Comparison of ENCODE assay signal across 9 mouse cellular contexts in the genomic region with DNA sequence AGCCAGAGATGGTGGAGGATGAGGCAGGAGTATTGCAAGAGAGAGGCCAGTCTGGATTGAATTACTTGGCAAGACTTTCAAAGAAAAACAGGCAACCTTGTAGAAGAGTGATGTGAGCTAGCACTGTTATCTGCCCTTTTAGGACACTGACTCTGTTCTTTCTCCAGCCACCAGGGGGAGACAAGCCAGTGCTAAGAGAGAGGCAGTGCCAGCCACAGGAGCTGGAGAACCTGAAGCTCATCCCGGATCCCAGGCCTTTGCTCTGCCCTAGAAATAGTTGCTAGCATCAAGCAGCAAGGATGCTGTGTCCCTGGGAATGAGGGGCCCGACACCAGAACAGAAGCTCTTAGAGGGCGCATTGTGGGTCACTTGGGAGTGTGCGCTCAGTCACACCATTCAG. TPM values are rescaled to one million over a fixed set of nuclear protein-coding genes. Genes with fewer than 3 reads are reported as not detected.
DNase-seq lines count a peak whose midpoint lies in the region; ATAC-seq and TF ChIP-seq lines count a peak whose summit lies in the region.
"Had no signal": no experiment of that assay in that cellular context is flagged by ENCODE, and none has a peak within 500 bp of the region (broad histone marks: within the 10 kb centered on the region; RNA-seq: fewer than 3 reads in every experiment).

No protein-coding gene starts in this region.

- ATAC-seq in intestine, embryonic 14.5 days (replicated peaks; ENCODE audit: low FRiP score, low TSS enrichment, low read depth) = peak; percentile 71; the same call in 1 of the 2 replicates
- ATAC-seq in midbrain, embryonic 14.5 days (ENCODE audit: low FRiP score, low TSS enrichment) = peak; percentile 48; the same call in 1 of the 2 replicates

- H3K9me3 ChIP-seq in intestine, embryonic 14.5 days (ENCODE audit: control insufficient read depth, low read length) = no peaks in the 10 kb centered on the region
- no peaks in the 10 kb centered on the region for H3K9me3 ChIP-seq in midbrain, embryonic 14.5 days (ENCODE audit: control insufficient read depth, low read length)
- H3K9me3 ChIP-seq: megakaryocyte, embryonic 14.5 days had no signal

- H3K9ac ChIP-seq in intestine, embryonic 14.5 days (ENCODE audit: low read length) = no peak overlapping the region
- no peak overlapping the region for H3K9ac ChIP-seq in midbrain, embryonic 14.5 days (replicated peaks; ENCODE audit: low read length)

- H3K27me3 ChIP-seq in cerebellum, adult 2 months (ENCODE audit: control insufficient read depth, insufficient read depth, low read length) = no peaks in the 10 kb centered on the region
- no peaks in the 10 kb centered on the region for H3K27me3 ChIP-seq in intestine, embryonic 14.5 days (replicated peaks; ENCODE audit: control insufficient read depth, insufficient read depth, low read length)
- no peaks in the 10 kb centered on the region for H3K27me3 ChIP-seq in midbrain, embryonic 14.5 days (ENCODE audit: control insufficient read depth, insufficient read depth, low read length)
- H3K27me3 ChIP-seq: megakaryocyte, embryonic 14.5 days had no signal

- H3K4me3 ChIP-seq in cerebellum, adult 2 months (replicated peaks; ENCODE audit: insufficient read depth, low read depth, low read length) = no peak overlapping the region
- H3K4me3 ChIP-seq in intestine, embryonic 14.5 days (ENCODE audit: low read depth, low read length) = no peak overlapping the region
- H3K4me3 ChIP-seq in left cerebral cortex, adult 2 months = no peak overlapping the region
- H3K4me3 ChIP-seq in midbrain, embryonic 14.5 days (replicated peaks; ENCODE audit: low read depth, low read length) = no peak overlapping the region
- H3K4me3 ChIP-seq: megakaryocyte, embryonic 14.5 days had no signal

- TF ChIP-seq POLR2A in cerebellum, adult 2 months (IDR thresholded peaks at IDR 0.05; ENCODE audit: borderline replicate concordance, insufficient read depth, low read length) = no peak

- H3K27ac ChIP-seq in cerebellum, adult 2 months (ENCODE audit: insufficient read depth, low read length) = no peak overlapping the region
- H3K27ac ChIP-seq in intestine, embryonic 14.5 days (ENCODE audit: low read depth) = no peak overlapping the region
- H3K27ac ChIP-seq in left cerebral cortex, adult 2 months = no peak overlapping the region
- no peak overlapping the region for H3K27ac ChIP-seq in midbrain, embryonic 14.5 days (replicated peaks; ENCODE audit: low read depth, low read length)

- peak; percentile 92 for DNase-seq in heart, adult 11 months
- DNase-seq in heart, postnatal 25 days (ENCODE audit: low spot score) = no peak
- peak; percentile 71 to 78 for DNase-seq in cerebellum, adult 2 months
- DNase-seq in forelimb bud, embryonic 11.5 days (ENCODE audit: low read depth, low spot score) = peak; percentile 48
- DNase-seq in intestine, embryonic 14.5 days (ENCODE audit: low spot score) = peak; percentile 77
- DNase-seq in left cerebral cortex, adult 2 months (ENCODE audit: extremely low spot score in 1 of 2, low spot score in 2 of 2) = peak; percentile 67 to 75
- peak; percentile 91 for DNase-seq in midbrain, embryonic 14.5 days
- peak; percentile 9 to 55 for DNase-seq in spleen, adult 18-20 months

- no peaks in the 10 kb centered on the region; the same call in 1 of the 2 replicates for H3K4me1 ChIP-seq in cerebellum, adult 2 months (ENCODE audit: control insufficient read depth, insufficient read depth, low read length)
- no peaks in the 10 kb centered on the region for H3K4me1 ChIP-seq in intestine, embryonic 14.5 days (replicated peaks; ENCODE audit: control insufficient read depth, insufficient read depth, low read length)
- H3K4me1 ChIP-seq in midbrain, embryonic 14.5 days (ENCODE audit: control insufficient read depth, insufficient read depth, low read length) = no peaks in the 10 kb centered on the region
- H3K4me1 ChIP-seq: megakaryocyte, embryonic 14.5 days had no signal

- H3K4me2 ChIP-seq in intestine, embryonic 14.5 days (ENCODE audit: low read length) = no peak overlapping the region
- no peak overlapping the region for H3K4me2 ChIP-seq in midbrain, embryonic 14.5 days (ENCODE audit: low read length)

- peaks cover 47% of the 10 kb centered on the region for H3K36me3 ChIP-seq in intestine, embryonic 14.5 days (ENCODE audit: control insufficient read depth, insufficient read depth, low read length)
- peaks cover 52% of the 10 kb centered on the region for H3K36me3 ChIP-seq in midbrain, embryonic 14.5 days (ENCODE audit: control insufficient read depth, insufficient read depth, low read length)

- intact Hi-C loops in heart, postnatal 25 days (cut with DNase I) = loop anchor here (1.0 to 10.0 kb wide), 3 partner anchors 102 to 441 kb away; a partner anchor contains a TSS
- intact Hi-C loops in left cerebral cortex, adult 2 months (cut with DNase I) = loop anchor here (2.0 to 5.0 kb wide), 2 partner anchors 103 to 440 kb away; no protein-coding TSS in a partner anchor

- peak; percentile 83 for TF ChIP-seq CTCF in cerebellum, adult 2 months (IDR thresholded peaks at IDR 0.05; ENCODE audit: borderline replicate concordance, insufficient read depth, low read depth, low read length)
- peak; percentile 84 for TF ChIP-seq CTCF in left cerebral cortex, adult 2 months (IDR thresholded peaks at IDR 0.05)

- 64% methylated on average over 4 of the region's 4 CpGs for WGBS in cerebellum, adult 2 months
- 77% methylated on average over 4 of the region's 4 CpGs for WGBS in intestine, embryonic 14.5 days
- whole genome bisulfite sequencing in midbrain, embryonic 14.5 days = 76% methylated on average over 4 of the region's 4 CpGs

RNA-seq across cellular contexts. Expression of a gene that starts 25.0 kb away (rescaled TPM):
- 1 to 10 TPM; 7.2 TPM for total RNA-seq in heart, postnatal 25 days (2021)
- 93.5 and 95.1 TPM in 2 replicates for polyA plus RNA-seq in cerebellum, adult 2 months (2012; rRNA removed)
- polyA plus RNA-seq in intestine, embryonic 14.5 days (2014; fragmentation: Nextera tagmentation; extraction: Ambion mirVana) = 7.9 and 9.7 TPM in 2 replicates
- 10 to 100 TPM; 91.0 to 95.8 TPM for total RNA-seq in left cerebral cortex, adult 2 months (2021)
- 16.0 and 20.1 TPM in 2 replicates for polyA plus RNA-seq in midbrain, embryonic 14.5 days (2014; fragmentation: Nextera tagmentation; extraction: Ambion mirVana)

RNA-seq across cellular contexts. Expression of a gene that starts 25.5 kb away (rescaled TPM):
- 1 to 10 TPM; 3.2 TPM for total RNA-seq in heart, postnatal 25 days (2021)
- 23.9 and 24.5 TPM in 2 replicates for polyA plus RNA-seq in cerebellum, adult 2 months (2012; rRNA removed)
- polyA plus RNA-seq in intestine, embryonic 14.5 days (2014; fragmentation: Nextera tagmentation; extraction: Ambion mirVana) = 7.1 and 8.5 TPM in 2 replicates
- 10 to 100 TPM; 51.4 to 53.8 TPM for total RNA-seq in left cerebral cortex, adult 2 months (2021)
- polyA plus RNA-seq in midbrain, embryonic 14.5 days (2014; fragmentation: Nextera tagmentation; extraction: Ambion mirVana) = 9.2 and 9.6 TPM in 2 replicates
